Mouse (Mus musculus) spleen, adult 12 weeks (tissue): ENCODE measurements around the gene Cpm.

Source experiments
- DNase-seq: peaks from one replicate; pipeline ENCODE4 v3.0.0; 2022; ENCODE audit warnings: low spot score

The Cpm gene

DNA sequence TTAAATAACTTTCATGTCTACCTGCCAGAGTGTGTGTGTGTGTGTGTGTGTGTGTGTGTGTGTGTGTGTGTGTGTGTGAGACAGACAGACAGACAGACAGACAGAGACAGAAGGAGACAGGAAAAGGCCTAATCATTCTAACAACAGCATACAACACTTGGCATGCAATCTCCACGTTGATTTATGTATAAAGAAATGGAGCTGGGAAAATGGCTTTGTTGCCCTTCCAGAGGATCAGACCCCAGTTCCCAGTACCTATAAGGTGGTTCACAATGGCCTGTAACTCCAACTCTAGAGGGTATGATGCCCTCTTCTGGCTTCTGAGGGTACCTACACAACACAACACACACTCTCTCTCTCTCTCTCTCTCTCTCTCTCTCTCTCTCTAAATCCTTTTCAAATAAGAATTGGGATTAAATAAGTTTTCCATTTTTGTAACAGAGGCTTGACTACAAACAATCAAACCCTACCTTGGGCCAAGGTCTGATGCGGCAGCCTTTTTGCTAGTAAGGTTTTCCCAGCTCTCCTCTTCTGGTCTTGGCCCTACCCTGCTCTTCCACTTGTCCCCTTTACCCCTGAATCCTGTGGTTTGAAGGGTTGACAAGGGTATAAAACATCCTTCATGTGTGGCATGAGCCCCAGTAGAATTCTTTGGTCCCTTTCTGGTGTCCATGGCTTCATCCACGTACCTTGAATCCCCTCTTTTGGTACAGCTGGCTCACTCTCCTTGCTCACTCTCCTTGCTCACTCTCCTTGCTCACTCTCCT, 6.7 kb downstream of the Cpm start:
- no peak for DNase-seq

- DNase-seq, result no peak
Measured at GRCm38 (mm10) chr10:117637062-117637744, 7.9 kb downstream of the Cpm start.

DNA sequence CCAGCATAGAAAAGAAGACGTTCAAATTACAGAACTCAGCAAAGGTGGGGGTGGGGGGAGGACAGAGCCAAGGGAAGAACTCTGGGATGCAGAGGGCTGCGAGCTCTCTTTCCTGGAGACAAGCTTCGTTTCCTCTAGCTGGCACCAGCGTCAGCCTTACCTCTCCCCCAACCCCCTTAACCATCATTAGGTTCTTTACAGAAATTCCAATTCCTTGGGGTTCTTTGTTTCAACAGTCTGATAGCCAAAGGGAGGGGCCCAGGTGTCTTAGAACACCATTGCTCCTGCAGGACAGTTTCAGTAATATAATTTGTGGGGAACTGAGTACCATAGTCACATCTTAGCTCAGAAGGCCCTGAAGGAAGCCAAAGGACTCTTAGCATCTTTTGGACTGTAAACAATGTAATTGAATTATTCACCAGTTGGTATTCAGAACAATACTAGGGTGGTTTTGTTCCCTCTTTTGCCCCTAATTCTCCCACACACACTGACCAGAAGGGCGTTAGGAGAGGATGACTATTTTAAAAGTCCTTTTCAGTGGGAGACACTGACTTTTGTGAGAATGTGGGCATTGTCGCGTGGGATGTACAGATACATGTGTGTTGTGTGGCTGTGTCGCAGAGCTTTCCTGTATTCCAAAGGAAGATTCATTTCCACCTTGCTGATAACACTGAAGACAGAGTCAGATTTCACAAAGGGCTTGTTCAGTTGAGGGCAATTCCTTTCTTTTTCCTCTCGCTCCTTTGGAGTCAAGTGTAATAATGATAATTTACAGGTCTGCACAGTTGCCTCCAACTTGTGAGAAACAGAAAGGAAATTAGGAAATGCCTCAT, 8.7 kb downstream of the Cpm start:
- no peak for DNase-seq

DNA sequence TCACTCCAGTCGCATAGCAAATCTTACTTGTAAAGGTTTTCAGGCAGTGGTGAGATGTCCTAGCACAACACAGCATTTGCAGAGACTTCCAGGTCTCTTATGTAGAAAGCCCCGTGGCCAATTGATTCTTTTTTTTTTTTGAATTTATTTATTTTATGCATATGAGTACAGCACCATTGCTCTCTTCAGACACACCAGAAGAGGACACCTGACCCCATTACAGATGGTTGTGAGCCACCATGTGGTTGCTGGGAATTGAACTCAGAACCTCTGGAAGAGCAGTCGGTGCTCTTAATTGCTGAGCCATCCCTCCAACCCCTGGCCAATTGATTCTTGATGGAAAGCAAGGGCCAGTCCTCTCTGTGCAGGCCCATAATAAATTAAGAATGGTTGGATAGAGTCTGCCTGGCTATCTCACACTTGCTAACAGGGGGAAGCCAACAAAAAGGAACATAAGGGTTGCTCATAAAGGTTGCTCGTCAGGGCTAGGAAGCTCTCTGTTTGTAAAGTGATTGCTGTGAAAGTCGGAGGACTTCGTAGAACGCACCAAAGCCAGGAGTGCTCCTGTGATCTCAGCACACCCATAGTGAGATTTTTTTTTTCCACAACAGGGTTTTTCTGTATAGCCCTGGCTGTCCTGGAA, 9.4 kb downstream of the Cpm start:
- DNase-seq, result no peak

GRCm38 (mm10) chr10:117639221-117639599, 9.9 kb downstream of the Cpm start:
- DNase-seq, result no peak

GRCm38 (mm10) chr10:117639899-117640594, 10.7 kb downstream of the Cpm start:
- no peak for DNase-seq

DNA sequence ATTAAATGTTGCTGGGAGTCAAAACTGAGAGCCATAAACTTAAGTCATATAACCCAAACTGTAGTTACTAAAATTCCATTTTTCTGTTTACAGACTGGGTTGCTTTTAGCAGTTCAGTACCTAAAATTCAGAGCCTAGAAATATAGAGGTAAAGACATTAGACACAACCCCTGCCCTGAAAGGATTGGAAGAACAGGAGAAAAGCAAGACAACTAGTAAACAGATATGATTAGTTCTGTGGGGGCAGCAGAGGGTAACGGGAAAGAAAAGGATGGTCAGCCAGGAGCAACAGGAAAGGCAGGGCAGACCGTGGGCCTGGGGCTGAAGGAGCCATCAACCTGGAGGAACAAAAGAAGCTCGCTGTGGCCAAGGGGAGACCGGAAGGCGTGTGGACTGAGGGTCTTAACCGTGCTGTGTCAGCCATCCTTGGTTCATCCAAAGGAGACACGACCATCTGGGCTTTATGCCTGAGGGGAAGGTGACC, 11.3 kb downstream of the Cpm start:
- DNase-seq, result no peak

DNA sequence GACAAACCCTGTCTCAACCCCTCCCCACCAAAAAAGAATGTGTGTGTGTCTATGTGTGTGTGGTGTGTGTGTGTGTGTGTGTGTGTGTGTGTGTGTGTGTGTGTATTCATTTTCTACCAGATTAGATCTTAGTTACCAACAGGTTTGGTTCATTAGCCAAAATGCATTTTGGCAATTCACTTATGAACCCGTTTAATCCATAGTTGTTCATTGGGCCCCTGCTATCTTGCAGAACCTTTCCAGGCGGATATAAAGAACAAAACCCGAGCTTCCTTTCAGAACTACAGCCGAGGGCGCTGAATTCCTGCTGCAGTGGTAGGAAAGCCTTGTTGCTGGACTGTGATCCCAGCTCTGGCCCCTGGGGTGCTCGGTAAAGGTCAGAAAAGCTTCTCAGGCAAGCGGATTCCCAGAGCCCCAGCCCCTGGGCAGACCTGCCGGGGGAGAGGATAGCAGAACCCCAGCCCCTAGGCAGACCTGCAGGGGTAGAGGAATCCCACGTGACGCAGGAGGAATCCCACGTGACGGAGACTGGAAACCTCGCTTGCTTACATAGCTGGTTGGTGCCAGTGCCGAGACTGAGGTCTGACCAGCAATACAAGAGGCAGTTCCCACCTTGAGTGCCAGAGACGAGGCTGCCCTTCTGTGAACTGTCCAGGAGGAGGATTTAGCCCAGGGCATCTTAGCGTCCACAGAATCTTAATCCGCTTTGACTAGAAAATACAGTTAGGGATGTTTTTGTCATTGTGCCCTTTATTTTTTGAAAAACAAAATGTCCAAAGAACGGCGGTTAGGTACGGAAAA, 12.3 kb downstream of the Cpm start:
- DNase-seq, result no peak

GRCm38 (mm10) chr10:117642201-117642450, 12.8 kb downstream of the Cpm start:
- DNase-seq, result no peak

DNA sequence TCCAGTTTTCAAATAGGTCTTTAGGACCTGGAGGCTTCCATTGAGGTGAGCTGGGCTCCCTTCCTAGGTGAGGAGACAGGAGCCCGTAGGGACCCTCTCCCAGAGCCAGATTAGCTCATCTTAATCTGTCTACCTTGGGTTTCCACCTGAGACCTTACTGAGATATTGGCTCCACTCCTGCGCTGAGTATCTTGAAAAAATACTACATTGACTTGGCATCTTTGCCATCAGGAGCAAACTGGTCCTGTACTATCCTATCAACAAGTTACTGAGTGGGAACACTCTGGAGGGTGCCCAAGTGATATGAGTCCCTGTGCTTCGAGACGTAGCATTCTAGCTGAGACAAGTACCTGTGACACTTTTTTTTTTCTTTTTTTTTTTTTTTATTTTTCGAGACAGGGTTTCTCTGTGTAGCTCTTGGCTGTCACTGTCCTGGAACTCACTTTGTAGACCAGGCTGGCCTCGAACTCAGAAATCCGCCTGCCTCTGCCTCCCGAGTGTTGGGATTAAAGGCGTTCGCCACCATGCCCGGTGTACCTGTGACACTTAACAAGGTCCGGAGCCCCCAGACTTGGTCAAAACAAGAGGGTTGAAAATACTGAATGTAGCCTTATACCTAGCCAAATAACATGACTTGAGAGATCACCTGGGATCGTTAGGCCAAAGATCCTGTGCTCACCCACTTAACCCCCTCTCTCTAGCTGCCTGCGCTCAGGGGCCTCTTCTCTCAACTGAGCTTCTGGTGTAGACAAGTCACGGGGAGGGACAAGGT, 13.4 kb downstream of the Cpm start:
- DNase-seq, result no peak

DNA sequence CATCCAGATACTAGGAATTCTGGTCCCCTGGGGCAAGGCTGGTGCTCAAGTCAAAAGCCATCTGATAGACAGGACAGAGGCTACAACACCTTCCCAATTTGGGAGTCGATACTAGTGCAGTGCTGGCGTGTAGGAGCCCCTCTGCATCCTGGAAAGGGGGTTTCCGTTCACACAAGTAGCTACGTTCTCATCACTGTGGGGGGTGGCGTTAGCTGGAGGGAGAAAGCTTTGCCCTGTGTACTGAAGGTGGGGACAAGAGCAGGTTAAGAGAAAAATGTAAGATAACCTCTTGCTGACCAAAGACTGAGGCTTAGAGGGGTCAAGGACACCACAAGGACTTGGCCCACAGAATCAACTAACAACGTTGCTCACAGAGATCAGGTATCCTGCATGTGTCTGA, 14.0 kb downstream of the Cpm start:
- DNase-seq, result no peak

DNA sequence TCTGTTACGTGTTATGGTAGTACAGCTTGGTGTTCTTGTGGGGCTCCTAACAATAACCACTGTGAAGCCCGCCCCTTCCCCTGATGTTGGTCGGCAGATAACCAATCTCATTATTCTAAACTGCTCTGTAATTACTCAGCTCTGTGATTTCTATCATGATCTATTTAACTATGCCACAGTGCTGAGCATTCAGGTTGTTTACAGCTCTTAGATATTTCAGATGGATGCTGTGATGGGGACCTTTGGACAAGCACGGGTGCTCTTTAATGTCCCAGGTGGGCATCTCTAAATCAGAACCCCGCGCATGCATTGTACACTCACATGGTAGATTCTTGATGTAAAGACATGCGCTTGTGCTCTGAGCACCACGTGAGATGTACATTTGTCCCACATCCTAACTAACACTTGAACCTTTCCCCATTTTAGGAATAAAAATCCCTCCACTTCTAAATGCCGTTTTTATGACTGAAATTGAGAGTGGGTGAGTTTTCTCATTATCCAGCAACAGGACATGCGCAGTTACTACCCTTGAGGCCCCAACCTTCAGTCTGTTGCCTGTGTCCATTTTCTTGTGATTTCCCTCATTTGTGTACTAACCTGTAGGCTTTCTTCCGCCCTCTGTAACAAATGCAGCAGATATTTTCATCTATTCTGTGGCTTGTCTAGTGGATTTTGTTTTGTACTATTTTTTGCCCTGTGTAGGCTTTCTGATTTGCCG, 14.6 kb downstream of the Cpm start:
- no peak for DNase-seq

GRCm38 (mm10) chr10:117644429-117644748, 15.1 kb downstream of the Cpm start:
- DNase-seq, result no peak

DNA sequence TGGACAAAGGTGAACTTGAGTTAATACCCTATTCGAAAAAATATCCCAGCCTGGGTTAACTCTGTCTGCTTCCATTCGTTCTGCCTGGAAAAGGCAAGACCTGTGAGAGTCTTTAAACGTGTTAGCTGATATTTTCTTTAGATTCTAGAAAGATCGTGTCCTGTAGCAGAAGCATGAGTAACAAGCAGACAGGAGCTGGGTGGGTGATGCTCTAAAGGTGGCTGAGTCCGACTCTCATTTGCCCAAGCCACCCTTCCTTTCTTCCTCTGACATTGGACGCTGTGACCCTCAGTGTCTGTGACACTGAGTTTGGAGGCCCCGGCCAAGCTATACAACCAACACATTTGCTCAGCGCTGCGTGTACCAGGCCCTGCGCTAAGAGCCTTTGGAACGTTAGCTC, 15.5 kb downstream of the Cpm start:
- no peak for DNase-seq

GRCm38 (mm10) chr10:117645487-117645964, 16.2 kb downstream of the Cpm start:
- no peak for DNase-seq

DNA sequence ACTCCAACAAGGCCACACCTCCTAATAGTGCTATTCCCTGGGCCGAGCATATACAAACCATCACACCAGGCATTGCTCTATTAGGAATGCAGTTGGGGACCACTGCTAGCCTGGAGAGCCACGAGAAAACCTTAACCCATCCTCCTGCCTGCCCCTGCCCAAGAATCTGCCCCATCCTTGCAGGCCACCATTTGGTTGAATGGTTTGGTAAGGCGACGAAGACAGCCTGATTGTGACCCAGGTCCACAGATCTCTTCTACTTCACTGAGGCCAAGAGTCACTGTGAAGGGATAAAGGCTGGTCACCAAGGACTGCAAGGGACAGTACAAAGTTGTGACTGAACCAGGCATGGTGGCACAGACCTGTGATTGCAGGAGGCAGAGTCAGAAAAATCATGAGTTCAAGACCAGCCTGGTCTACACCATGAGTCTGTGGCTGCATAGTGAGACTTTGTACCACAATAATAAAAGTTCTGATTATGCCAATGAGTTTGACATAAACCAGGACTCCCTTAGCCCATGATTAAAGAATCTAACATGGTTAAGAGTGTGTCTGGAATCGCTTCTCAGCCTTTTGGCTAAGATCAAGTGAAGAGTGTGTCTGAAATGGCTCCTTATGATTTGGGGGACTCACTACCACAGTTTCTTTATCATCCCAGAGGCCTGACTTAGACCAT, 17.3 kb downstream of the Cpm start:
- DNase-seq, result no peak

DNA sequence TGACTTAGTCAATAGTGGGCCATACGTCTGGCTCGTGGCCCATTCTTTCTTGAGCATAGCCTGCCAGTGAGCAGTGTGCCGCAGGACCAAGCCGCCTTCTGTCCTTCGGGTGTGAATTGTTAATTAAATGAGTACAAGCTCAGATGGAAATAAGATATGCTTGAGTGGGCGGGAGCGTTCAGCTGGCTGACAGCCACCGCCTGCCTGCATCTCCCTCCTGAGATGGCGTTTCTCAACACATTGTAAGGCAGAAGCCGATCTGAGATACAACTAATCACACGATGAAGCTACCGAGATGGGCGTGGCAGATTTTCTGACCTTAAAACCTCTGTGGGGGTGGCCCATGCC, 17.8 kb downstream of the Cpm start:
- no peak for DNase-seq

- no peak for DNase-seq
Measured at GRCm38 (mm10) chr10:117647964-117648472, 18.7 kb downstream of the Cpm start.

DNA sequence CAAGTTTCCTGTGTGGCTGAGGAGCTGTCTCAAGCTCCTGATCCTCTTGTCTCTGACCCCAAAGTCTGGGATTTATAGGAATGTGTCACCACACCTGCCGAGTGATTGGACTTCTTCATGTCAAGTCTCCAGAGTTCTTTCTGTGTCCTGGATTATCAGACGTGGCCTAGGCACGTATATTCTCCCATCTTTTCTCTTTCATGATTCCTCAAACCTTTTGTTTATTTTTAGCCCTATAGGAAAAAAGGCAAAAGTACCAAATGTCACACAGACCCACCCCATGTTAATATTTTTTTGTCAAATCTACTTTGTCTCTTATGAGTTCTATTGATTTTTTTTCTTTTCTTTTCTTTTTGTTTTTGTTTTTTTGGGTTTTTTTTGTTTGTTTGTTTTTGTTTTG, 19.3 kb downstream of the Cpm start:
- no peak for DNase-seq
